Mouse (Mus musculus) ES-E14 (cell line): Measurements from ENCODE around the gene Ccpg1. TPM values are rescaled to one million over a fixed set of nuclear protein-coding genes. Genes with fewer than 3 reads are reported as not detected.

Experiments used
- DNase-seq: peaks from one replicate; pipeline ENCODE4 v3.0.0-alpha.2; 2013; ENCODE audit warnings: low read depth, low spot score
- H3K27ac ChIP-seq: 2 replicates; pipeline ENCODE4 v1.5.1; 2012; ENCODE audit warnings: low read depth, mild to moderate bottlenecking, low read length, moderate library complexity, mixed read lengths; ENCODE audit not compliant: poor library complexity, insufficient read depth, severe bottlenecking
- H3K36me3 ChIP-seq: 2 replicates; pipeline ENCODE4 v1.6.1; 2012; ENCODE audit warnings: mild to moderate bottlenecking, low read length, moderate library complexity, mixed read lengths; ENCODE audit not compliant: control insufficient read depth, poor library complexity, insufficient read depth, severe bottlenecking
- H3K4me1 ChIP-seq, 2 experiments: fragments of 150-350 bp in 1 of 2; sonication (generic) in 1 of 2; 2 replicates each; pipeline ENCODE4 v1.6.1; 2012; ENCODE audit warnings: low read length in 2 of 2, mild to moderate bottlenecking in 1 of 2, mixed read lengths in 1 of 2; ENCODE audit not compliant: control insufficient read depth in 2 of 2, insufficient read depth in 2 of 2, poor library complexity in 1 of 2
- H3K4me3 ChIP-seq, 2 experiments: fragments of 150-350 bp in 1 of 2; sonication (generic) in 1 of 2; 2 replicates each; pipeline ENCODE4 v1.5.1; 2012; ENCODE audit warnings: low read length in 2 of 2, low read depth in 1 of 2, mild to moderate bottlenecking in 1 of 2, mixed read lengths in 1 of 2; ENCODE audit not compliant: insufficient read depth in 1 of 2, poor library complexity in 1 of 2, severe bottlenecking in 1 of 2
- H3K9ac ChIP-seq: 2 replicates; pipeline ENCODE4 v1.6.1; 2012; ENCODE audit warnings: low read depth, mild to moderate bottlenecking, low read length, mixed read lengths; ENCODE audit not compliant: poor library complexity, insufficient read depth, severe bottlenecking
- H3K9me3 ChIP-seq: fragments of 150-350 bp; sonication (generic); 2 replicates; pipeline ENCODE4 v1.6.1; 2012; ENCODE audit warnings: low read depth, mild to moderate bottlenecking, low read length; ENCODE audit not compliant: control insufficient read depth, insufficient read depth
- CHD2 ChIP-seq: IDR thresholded peaks from 2 replicates; pipeline ENCODE4 v1.6.1; 2014; ENCODE audit warnings: mild to moderate bottlenecking, low read depth, low read length, inconsistent platforms
- HCFC1 ChIP-seq: IDR thresholded peaks from 2 replicates; pipeline ENCODE4 v1.6.1; 2012; ENCODE audit warnings: low read length, inconsistent platforms, borderline replicate concordance; ENCODE audit not compliant: insufficient read depth
- MAFK ChIP-seq: IDR thresholded peaks from 2 replicates; pipeline ENCODE4 v1.6.1; 2014; ENCODE audit warnings: mild to moderate bottlenecking, low read depth, low read length, inconsistent platforms; ENCODE audit not compliant: insufficient read depth
- ZC3H11A ChIP-seq: IDR thresholded peaks from 2 replicates; pipeline ENCODE4 v1.6.1; 2012; ENCODE audit warnings: low read depth, mild to moderate bottlenecking, inconsistent platforms, low read length, borderline replicate concordance
- ZNF384 ChIP-seq: IDR thresholded peaks from 2 replicates; pipeline ENCODE4 v1.6.1; 2012; ENCODE audit warnings: low read depth, low read length, inconsistent platforms
- in situ Hi-C, 2 experiments: fragments of 600-800 bp; cut with MboI; formaldehyde crosslinking; loops; one replicate each; pipeline ENCODE4 v1.15.1; 2025; ENCODE audit warnings: low sequenced_read_pairs in 2 of 2, inconsistent platforms in 1 of 2; ENCODE audit not compliant: unreplicated experiment in 2 of 2
- total RNA-seq: library from RNA; depleted of rRNA; stranded (reverse); fragments of 300-350 nt; gene quantifications from 2 replicates; pipeline ENCODE4 v1.2.3, GENCODE M21; 2012

The Ccpg1 gene
- total RNA-seq, 1 experiment, result 31.3 TPM

- in situ Hi-C loops, result no loop called here
- DNase-seq, result no peak
- TF ChIP-seq HCFC1, result no peak
- TF ChIP-seq ZNF384, result no peak
- no peak for TF ChIP-seq CHD2
- no peak for TF ChIP-seq MAFK
- no peak for TF ChIP-seq ZC3H11A
- Histone ChIP-seq H3K36me3 (peaks cover 6% of the 10 kb centered on the region; the same call in 1 of the 2 replicates), H3K9ac (peak overlapping the region; percentile 67), H3K9me3 (no peaks in the 10 kb centered on the region), H3K27ac (peak overlapping the region; percentile 8; the same call in 1 of the 2 replicates), H3K4me3 (peak overlapping the region; percentile 56 to 62), H3K4me1 (peaks cover 0 to 4% of the 10 kb centered on the region in 2 experiments; a peak in 1 of 4 replicates)
Measured at GRCm38 (mm10) chr9:73025818-73026636, 40.8 kb downstream of the Ccpg1 start.

DNA sequence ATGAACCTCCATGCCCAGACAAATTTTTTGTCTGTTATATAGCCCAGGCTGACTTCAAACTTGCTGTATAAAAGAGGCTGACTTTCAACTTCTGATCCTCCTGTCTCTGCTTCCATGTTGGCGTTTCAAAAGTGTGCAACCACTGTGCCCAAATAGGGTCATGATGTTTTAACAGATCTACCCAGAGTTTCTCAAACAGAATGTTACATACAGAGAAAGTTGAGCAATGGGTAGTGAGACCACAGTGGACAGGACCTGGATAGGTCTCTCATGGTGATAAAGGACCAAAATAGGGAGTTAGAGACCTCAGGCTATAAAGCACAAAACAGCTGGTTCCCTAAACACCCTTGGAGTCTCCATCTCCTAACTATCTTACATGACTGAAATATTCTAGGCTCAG, 45.2 kb downstream of the Ccpg1 start:
- no peak for TF ChIP-seq ZC3H11A
- TF ChIP-seq ZNF384, result no peak
- TF ChIP-seq MAFK, result no peak
- TF ChIP-seq HCFC1, result no peak
- no peak for TF ChIP-seq CHD2
- DNase-seq, result no peak
- H3K9me3 ChIP-seq, result no peaks in the 10 kb centered on the region
- in situ Hi-C loops, result no loop called here
- H3K27ac ChIP-seq, result no peak overlapping the region
- H3K9ac ChIP-seq, result no peak overlapping the region
- no peak overlapping the region for H3K4me3 ChIP-seq
- peaks cover 0 to 4% of the 10 kb centered on the region in 2 experiments; a peak in 1 of 4 replicates for H3K4me1 ChIP-seq
- peaks cover 6% of the 10 kb centered on the region for H3K36me3 ChIP-seq

DNA sequence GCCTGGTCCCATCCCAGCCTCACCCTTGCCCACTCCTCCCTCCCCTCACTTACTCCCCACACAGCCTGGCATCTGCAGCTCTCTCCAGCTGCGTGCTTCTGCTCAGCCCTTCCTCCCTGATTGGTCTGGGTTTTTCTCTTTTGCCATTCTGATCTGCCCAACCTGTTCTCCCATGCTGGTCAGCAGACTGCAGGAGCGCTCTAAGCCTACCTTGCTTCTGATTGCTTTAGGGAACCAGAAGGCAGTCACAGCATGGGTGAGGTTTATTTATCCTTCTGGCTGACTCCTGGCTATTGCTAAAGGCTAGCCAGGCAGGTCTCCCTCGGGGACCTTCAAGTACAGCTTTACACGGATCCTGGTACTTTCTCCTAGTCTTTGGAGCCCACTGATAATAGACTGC, 46.2 kb downstream of the Ccpg1 start:
- Histone ChIP-seq H3K4me3 (no peak overlapping the region), H3K36me3 (peaks cover 11% of the 10 kb centered on the region)

GRCm38 (mm10) chr9:73033406-73033805, 48.2 kb downstream of the Ccpg1 start:
- no peak overlapping the region for H3K4me3 ChIP-seq
- H3K9ac ChIP-seq, result no peak overlapping the region
- no peaks in the 10 kb centered on the region for H3K9me3 ChIP-seq
- TF ChIP-seq HCFC1 (no peak), CHD2 (no peak), MAFK (no peak), ZC3H11A (no peak)
- H3K36me3 ChIP-seq, result peaks cover 11% of the 10 kb centered on the region
- H3K27ac ChIP-seq, result no peak overlapping the region
- in situ Hi-C loops, result no loop called here
- peaks cover 0 to under 1% of the 10 kb centered on the region in 2 experiments; a peak in 1 of 4 replicates for H3K4me1 ChIP-seq
- DNase-seq, result no peak

More for the DNA sequence above, 46.2 kb downstream of the Ccpg1 start:
- no peak overlapping the region for H3K27ac ChIP-seq
- in situ Hi-C loops, result no loop called here
- no peak for DNase-seq
- H3K4me1 ChIP-seq, result peaks cover 0 to 2% of the 10 kb centered on the region in 2 experiments; a peak in 1 of 4 replicates
- no peaks in the 10 kb centered on the region for H3K9me3 ChIP-seq
- TF ChIP-seq CHD2, result no peak
- TF ChIP-seq ZNF384, result no peak
- TF ChIP-seq HCFC1, result no peak
- no peak for TF ChIP-seq ZC3H11A
- no peak for TF ChIP-seq MAFK
- H3K9ac ChIP-seq, result no peak overlapping the region
